Mouse (Mus musculus) ES-E14 (cell line): ENCODE data around the gene Pofut1. TPM values are rescaled to one million over a fixed set of nuclear protein-coding genes. Genes with fewer than 3 reads are reported as not detected.
A peak's percentile ranks its signal among the peaks of the same experiment; 100 is the strongest.
"Not testable (repeated sequence)": the region's sequence is repeated elsewhere in the genome, so short reads cannot be mapped to it uniquely, and the experiment has no call there.

Experiments
- DNase-seq: peaks from one replicate; pipeline ENCODE4 v3.0.0-alpha.2; 2013; ENCODE audit warnings: low read depth, low spot score
- H3K27ac ChIP-seq: 2 replicates; pipeline ENCODE4 v1.5.1; 2012; ENCODE audit warnings: low read depth, mild to moderate bottlenecking, low read length, moderate library complexity, mixed read lengths; ENCODE audit not compliant: poor library complexity, insufficient read depth, severe bottlenecking
- H3K36me3 ChIP-seq: 2 replicates; pipeline ENCODE4 v1.6.1; 2012; ENCODE audit warnings: mild to moderate bottlenecking, low read length, moderate library complexity, mixed read lengths; ENCODE audit not compliant: control insufficient read depth, poor library complexity, insufficient read depth, severe bottlenecking
- H3K4me1 ChIP-seq, 2 experiments: fragments of 150-350 bp in 1 of 2; sonication (generic) in 1 of 2; 2 replicates each; pipeline ENCODE4 v1.6.1; 2012; ENCODE audit warnings: low read length in 2 of 2, mild to moderate bottlenecking in 1 of 2, mixed read lengths in 1 of 2; ENCODE audit not compliant: control insufficient read depth in 2 of 2, insufficient read depth in 2 of 2, poor library complexity in 1 of 2
- H3K4me3 ChIP-seq, 2 experiments: fragments of 150-350 bp in 1 of 2; sonication (generic) in 1 of 2; 2 replicates each; pipeline ENCODE4 v1.5.1; 2012; ENCODE audit warnings: low read length in 2 of 2, low read depth in 1 of 2, mild to moderate bottlenecking in 1 of 2, mixed read lengths in 1 of 2; ENCODE audit not compliant: insufficient read depth in 1 of 2, poor library complexity in 1 of 2, severe bottlenecking in 1 of 2
- H3K9ac ChIP-seq: 2 replicates; pipeline ENCODE4 v1.6.1; 2012; ENCODE audit warnings: low read depth, mild to moderate bottlenecking, low read length, mixed read lengths; ENCODE audit not compliant: poor library complexity, insufficient read depth, severe bottlenecking
- H3K9me3 ChIP-seq: fragments of 150-350 bp; sonication (generic); 2 replicates; pipeline ENCODE4 v1.6.1; 2012; ENCODE audit warnings: low read depth, mild to moderate bottlenecking, low read length; ENCODE audit not compliant: control insufficient read depth, insufficient read depth
- CHD2 ChIP-seq: IDR thresholded peaks from 2 replicates; pipeline ENCODE4 v1.6.1; 2014; ENCODE audit warnings: mild to moderate bottlenecking, low read depth, low read length, inconsistent platforms
- HCFC1 ChIP-seq: IDR thresholded peaks from 2 replicates; pipeline ENCODE4 v1.6.1; 2012; ENCODE audit warnings: low read length, inconsistent platforms, borderline replicate concordance; ENCODE audit not compliant: insufficient read depth
- MAFK ChIP-seq: IDR thresholded peaks from 2 replicates; pipeline ENCODE4 v1.6.1; 2014; ENCODE audit warnings: mild to moderate bottlenecking, low read depth, low read length, inconsistent platforms; ENCODE audit not compliant: insufficient read depth
- ZC3H11A ChIP-seq: IDR thresholded peaks from 2 replicates; pipeline ENCODE4 v1.6.1; 2012; ENCODE audit warnings: low read depth, mild to moderate bottlenecking, inconsistent platforms, low read length, borderline replicate concordance
- ZNF384 ChIP-seq: IDR thresholded peaks from 2 replicates; pipeline ENCODE4 v1.6.1; 2012; ENCODE audit warnings: low read depth, low read length, inconsistent platforms
- in situ Hi-C, 2 experiments: fragments of 600-800 bp; cut with MboI; formaldehyde crosslinking; loops; one replicate each; pipeline ENCODE4 v1.15.1; 2025; ENCODE audit warnings: low sequenced_read_pairs in 2 of 2, inconsistent platforms in 1 of 2; ENCODE audit not compliant: unreplicated experiment in 2 of 2
- total RNA-seq: library from RNA; depleted of rRNA; stranded (reverse); fragments of 300-350 nt; gene quantifications from 2 replicates; pipeline ENCODE4 v1.2.3, GENCODE M21; 2012

The Pofut1 gene
- total RNA-seq, 1 experiment: 29.2 TPM

- H3K27ac ChIP-seq, H3K4me1 ChIP-seq, H3K9me3 ChIP-seq, H3K36me3 ChIP-seq, H3K4me3 ChIP-seq, H3K9ac ChIP-seq, in situ Hi-C loops, DNase-seq: not testable (repeated sequence)
- TF ChIP-seq ZNF384: peak; percentile 93
Observed at GRCm38 (mm10) chr2:153275577-153275976, 34.2 kb downstream of the Pofut1 start.

- TF ChIP-seq MAFK (no peak), ZNF384 (no peak)
- no peak overlapping the region for H3K9ac ChIP-seq
- no peak overlapping the region for H3K27ac ChIP-seq
- H3K9me3 ChIP-seq: no peaks in the 10 kb centered on the region
- H3K4me1 ChIP-seq: peaks cover 0 to 7% of the 10 kb centered on the region in 2 experiments; a peak in 1 of 4 replicates
- in situ Hi-C loops: no loop called here
- no peaks in the 10 kb centered on the region for H3K36me3 ChIP-seq
- DNase-seq: no peak
- H3K4me3 ChIP-seq: no peak overlapping the region
Observed at GRCm38 (mm10) chr2:153276440-153276839, 35.1 kb downstream of the Pofut1 start.

GRCm38 (mm10) chr2:153276846-153277245, 35.5 kb downstream of the Pofut1 start:
- TF ChIP-seq ZNF384: peak; percentile 77
- in situ Hi-C loops, H3K36me3 ChIP-seq, H3K4me1 ChIP-seq, H3K27ac ChIP-seq, H3K4me3 ChIP-seq, H3K9ac ChIP-seq, H3K9me3 ChIP-seq: not testable (repeated sequence)
- peak; percentile 27 for DNase-seq

GRCm38 (mm10) chr2:153278357-153278756, 37.0 kb downstream of the Pofut1 start:
- H3K4me3 ChIP-seq: no peak overlapping the region
- peaks cover 0 to 3% of the 10 kb centered on the region in 2 experiments; a peak in 1 of 4 replicates for H3K4me1 ChIP-seq
- no peaks in the 10 kb centered on the region for H3K36me3 ChIP-seq
- TF ChIP-seq ZNF384 (no peak), ZC3H11A (no peak), CHD2 (no peak), HCFC1 (no peak), MAFK (no peak)
- no peak overlapping the region for H3K9ac ChIP-seq
- H3K9me3 ChIP-seq: no peaks in the 10 kb centered on the region
- DNase-seq: no peak
- in situ Hi-C loops: no loop called here
- H3K27ac ChIP-seq: no peak overlapping the region

- TF ChIP-seq CHD2: no peak
- TF ChIP-seq MAFK: no peak
- TF ChIP-seq ZC3H11A: no peak
- TF ChIP-seq ZNF384: no peak
- no peak for TF ChIP-seq HCFC1
- in situ Hi-C loops: no loop called here
- H3K27ac ChIP-seq: no peak overlapping the region
- DNase-seq: no peak
- H3K36me3 ChIP-seq: no peaks in the 10 kb centered on the region
- no peak overlapping the region for H3K4me3 ChIP-seq
- H3K9me3 ChIP-seq: no peaks in the 10 kb centered on the region
- no peaks in the 10 kb centered on the region for H3K4me1 ChIP-seq
- no peak overlapping the region for H3K9ac ChIP-seq
Observed at GRCm38 (mm10) chr2:153283919-153284318, 42.6 kb downstream of the Pofut1 start.
